Mouse (Mus musculus) heart, postnatal 36 days (tissue): ENCODE data around the gene Cox10. TPM values are rescaled to one million over a fixed set of nuclear protein-coding genes. Genes with fewer than 3 reads are reported as not detected.

Experiments used
- DNase-seq, 2 experiments: peaks; one replicate each; pipeline ENCODE4 v3.0.0; 2021 to 2022
- intact Hi-C: fragments of 180-260 bp; cut with DNase I; formaldehyde crosslinking; loops from one replicate; pipeline ENCODE4 v1.15.1; 2025
- total RNA-seq, 2 experiments: library from RNA; stranded (reverse); gene quantifications; 2 replicates each; pipeline ENCODE4 v1.2.3; 2021

Gene Cox10
- total RNA-seq, 2 experiments from 2014 or later, result 63.4 to 76.8 TPM

DNA sequence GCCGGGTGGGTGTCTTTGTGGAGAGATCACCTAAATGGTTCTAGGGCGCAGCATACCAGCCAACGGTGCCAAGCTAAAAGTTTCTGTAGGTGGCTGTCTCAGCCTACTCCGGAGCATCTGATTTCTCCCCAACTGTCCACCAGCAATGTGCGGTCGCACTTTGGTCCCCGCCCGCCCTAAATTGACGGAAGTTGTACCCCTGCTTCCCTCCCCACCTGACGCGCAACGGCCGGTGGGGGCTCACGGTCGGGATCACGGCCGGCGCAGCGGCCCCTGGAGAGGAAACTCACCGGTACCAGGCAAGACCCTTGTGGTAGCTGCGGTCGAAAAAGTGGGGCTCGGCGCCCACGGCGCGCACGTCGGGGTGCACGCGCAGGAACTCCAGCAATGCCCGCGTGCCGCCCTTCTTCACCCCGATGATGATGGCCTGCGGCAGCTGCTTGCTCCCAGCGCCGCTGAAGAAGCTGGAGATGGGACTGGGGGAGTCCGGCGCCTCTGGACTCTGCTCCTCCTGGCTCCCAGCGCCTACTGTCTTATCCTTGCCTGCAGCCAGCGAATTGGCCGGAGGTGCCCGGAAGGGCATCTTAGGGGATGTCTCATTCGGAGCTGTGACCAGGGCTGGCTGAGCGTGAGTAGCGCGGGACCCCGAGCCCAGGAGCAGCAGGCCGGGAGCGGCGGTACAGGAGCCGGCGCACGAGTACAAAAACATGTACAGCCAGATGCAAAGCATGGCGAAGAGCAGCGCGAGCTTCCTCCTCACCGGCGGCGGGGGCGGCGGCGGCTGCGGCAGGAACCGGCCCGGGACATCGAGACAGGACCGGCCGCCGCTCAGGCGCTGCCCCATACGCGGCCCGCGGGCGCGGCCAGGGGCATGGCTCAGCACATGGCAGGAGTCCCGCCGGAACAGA, 158.0 kb downstream of the Cox10 start:
- intact Hi-C loops, result loop anchor here (5.0 kb wide), 2 partner anchors 156 to 976 kb away; partner anchors contain the start of gene Cox10
- DNase-seq, result no peak

DNA sequence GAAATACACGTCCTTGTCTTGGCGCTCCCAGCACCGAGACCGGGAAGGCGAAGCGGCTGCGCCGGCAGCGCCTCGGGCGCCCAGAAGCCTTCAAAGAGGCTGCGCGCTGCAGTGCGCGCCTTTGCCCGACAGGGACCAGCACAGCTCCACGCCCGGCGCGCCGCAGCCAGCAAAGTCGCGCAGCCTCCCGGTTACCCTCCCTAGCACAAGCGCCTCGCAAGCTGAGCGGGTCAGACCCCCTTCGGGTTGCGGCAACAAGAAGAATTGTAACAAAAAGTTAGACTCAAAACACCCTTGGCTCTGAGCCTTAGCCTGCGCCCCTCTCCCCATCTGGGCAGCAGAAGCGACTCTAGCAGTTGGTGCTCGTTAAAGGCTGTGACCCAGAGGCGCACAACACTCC, 158.7 kb downstream of the Cox10 start:
- intact Hi-C loops, result loop anchor here (5.0 kb wide), 2 partner anchors 157 to 977 kb away; partner anchors contain the start of gene Cox10
- peak; percentile 74 to 75 for DNase-seq

GRCm38 (mm10) chr11:63919211-63920098, 159.8 kb downstream of the Cox10 start:
- intact Hi-C loops, result loop anchor here (5.0 kb wide), 2 partner anchors 158 to 978 kb away; partner anchors contain the start of gene Cox10
- no peak for DNase-seq

DNA sequence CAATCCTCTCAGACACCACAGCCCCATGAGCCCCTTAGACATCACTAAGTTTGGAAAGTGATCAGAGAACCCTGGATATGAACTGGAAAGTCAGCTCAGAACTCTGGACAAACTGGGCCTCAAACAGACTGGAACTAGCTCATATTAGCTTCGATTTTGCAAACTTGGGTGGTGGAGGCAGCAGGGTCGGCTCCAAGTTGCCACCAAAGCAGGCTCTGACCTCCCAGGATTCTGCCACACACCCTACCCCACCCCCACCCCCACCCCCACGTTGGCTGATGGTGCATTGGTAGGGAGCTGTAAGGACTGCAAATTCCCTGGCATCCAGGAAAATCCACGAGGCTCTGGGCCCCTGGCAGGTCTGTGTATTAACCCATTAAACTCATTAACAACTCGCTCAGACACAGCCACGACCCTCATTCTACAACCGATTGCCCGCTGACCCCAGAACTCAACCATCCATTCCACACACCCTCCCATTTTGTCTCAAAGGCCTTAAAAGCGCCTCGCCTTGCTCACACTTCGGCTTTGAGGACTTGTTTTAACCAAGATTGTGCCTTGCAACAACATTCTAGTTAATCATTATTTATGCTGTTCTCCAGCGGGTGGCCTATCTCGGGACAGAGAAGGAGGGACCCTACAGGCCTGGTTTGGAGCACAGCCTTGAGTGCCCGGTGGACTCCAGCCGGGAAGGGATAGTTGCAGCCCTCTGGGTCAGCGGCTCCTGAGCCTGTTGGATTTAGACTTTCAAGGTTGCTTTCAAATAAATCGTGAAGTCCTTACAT, 160.8 kb downstream of the Cox10 start:
- intact Hi-C loops, result no loop called here
- no peak for DNase-seq

- no peak for DNase-seq
- intact Hi-C loops, result no loop called here
Measured at GRCm38 (mm10) chr11:63917561-63917960, 161.7 kb downstream of the Cox10 start.

DNA sequence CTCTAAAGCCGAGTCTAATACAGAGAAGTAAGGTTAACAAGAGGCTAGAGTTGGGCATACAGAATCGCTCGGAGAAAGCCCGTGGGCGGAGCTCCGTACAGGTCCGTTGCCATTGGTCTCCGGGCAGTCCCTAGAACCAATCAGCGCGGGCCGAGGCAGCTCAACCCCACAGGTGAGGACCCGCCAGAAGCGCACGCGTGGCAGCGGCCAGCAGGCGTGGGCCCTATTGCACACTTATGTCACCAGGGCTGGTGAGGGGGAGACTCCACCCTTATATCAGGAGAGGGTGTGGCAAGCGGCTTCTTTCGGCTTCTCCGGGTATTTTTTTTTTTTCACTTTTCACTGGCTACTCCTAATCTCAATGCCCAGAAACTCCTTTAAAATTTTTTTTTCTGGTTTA, 164.9 kb downstream of the Cox10 start:
- DNase-seq, result peak; percentile 57 to 60
- intact Hi-C loops, result no loop called here

- intact Hi-C loops, result no loop called here
- DNase-seq, result no peak
Measured at GRCm38 (mm10) chr11:63913936-63914335, 165.3 kb downstream of the Cox10 start.

Other genes with a start within 250 kb of the Cox10 start
- gene Hs3st3b1, start 157.2 kb downstream of the Cox10 start, total RNA-seq, result 1 to 10 TPM in 1 of 2 experiments, under 1 TPM in 1; 0.89 to 1.1 TPM